Mouse (Mus musculus) megakaryocyte, adult 5-6 weeks (primary cell): ENCODE data around the gene Ms4a7. TPM values are rescaled to one million over a fixed set of nuclear protein-coding genes. Genes with fewer than 3 reads are reported as not detected.
"Not testable (repeated sequence)": the region's sequence is repeated elsewhere in the genome, so short reads cannot be mapped to it uniquely, and the experiment has no call there.

Experiments used
- ATAC-seq: 2 replicates; pipeline ENCODE4 v1.8.0; 2016; ENCODE audit warnings: mild to moderate bottlenecking, inconsistent platforms; ENCODE audit not compliant: poor library complexity, severe bottlenecking
- total RNA-seq, 2 experiments: library from RNA; stranded (forward) in 1 of 2; stranded (reverse) in 1 of 2; fragments of 153-499, 151-499 nt in 1 of 2; fragments of 221-1000, 200-1000 nt in 1 of 2; gene quantifications; 2 replicates each; pipeline versions ENCODE4 v1.2.3 to v1.2.4; 2015 to 2017

Ms4a7 gene
- total RNA-seq (2015) (1.7 and 3.0 TPM in 2 replicates), total RNA-seq (2017) (1.7 and 2.4 TPM in 2 replicates)

GRCm38 (mm10) chr19:11335932-11336331, at the start of gene Ms4a7:
TSS of gene Ms4a7 (minus strand) at chr19:11336146.
- peak; percentile 77 for ATAC-seq

GRCm38 (mm10) chr19:11376399-11376798, 40.5 kb upstream of the Ms4a7 start:
- ATAC-seq: peak; percentile 71

- ATAC-seq: no peak; the same call in 1 of the 2 replicates
Measured at GRCm38 (mm10) chr19:11375273-11375672, 39.3 kb upstream of the Ms4a7 start, which contains the start of gene Ms4a4a. TSS of gene Ms4a4a (plus strand) at chr19:11375523.

GRCm38 (mm10) chr19:11371181-11371580, 35.2 kb upstream of the Ms4a7 start:
- no peak for ATAC-seq

GRCm38 (mm10) chr19:11368310-11368709, 32.4 kb upstream of the Ms4a7 start:
- no peak; the same call in 1 of the 2 replicates for ATAC-seq

GRCm38 (mm10) chr19:11362002-11362401, 26.1 kb upstream of the Ms4a7 start:
- ATAC-seq: peak; percentile 47; the same call in 1 of the 2 replicates

GRCm38 (mm10) chr19:11360106-11360505, 24.2 kb upstream of the Ms4a7 start:
- no peak; the same call in 1 of the 2 replicates for ATAC-seq

- peak; percentile 74 for ATAC-seq
Measured at GRCm38 (mm10) chr19:11355730-11356129, 19.8 kb upstream of the Ms4a7 start.

GRCm38 (mm10) chr19:11351878-11352277, 15.9 kb upstream of the Ms4a7 start:
- ATAC-seq: no peak

- no peak for ATAC-seq
Measured at GRCm38 (mm10) chr19:11349698-11350481, 13.9 kb upstream of the Ms4a7 start.

- no peak for ATAC-seq
Measured at GRCm38 (mm10) chr19:11343992-11344391, 8.0 kb upstream of the Ms4a7 start.

GRCm38 (mm10) chr19:11343147-11343546, 7.2 kb upstream of the Ms4a7 start:
- peak; percentile 51; the same call in 1 of the 2 replicates for ATAC-seq

GRCm38 (mm10) chr19:11321123-11321522, 14.8 kb downstream of the Ms4a7 start:
- no peak for ATAC-seq

- ATAC-seq: no peak
Measured at GRCm38 (mm10) chr19:11316786-11317185, 19.2 kb downstream of the Ms4a7 start.

- ATAC-seq: no peak
Measured at GRCm38 (mm10) chr19:11314354-11314753, 21.6 kb downstream of the Ms4a7 start, which contains the start of gene Ms4a14. TSS of gene Ms4a14 (minus strand) at chr19:11314454.

GRCm38 (mm10) chr19:11308888-11309287, 27.1 kb downstream of the Ms4a7 start:
- ATAC-seq: no peak

GRCm38 (mm10) chr19:11299529-11299928, 36.4 kb downstream of the Ms4a7 start:
- ATAC-seq: not testable (repeated sequence)

GRCm38 (mm10) chr19:11298939-11299338, 37.0 kb downstream of the Ms4a7 start:
- ATAC-seq: no peak

GRCm38 (mm10) chr19:11293616-11294015, 42.3 kb downstream of the Ms4a7 start:
- ATAC-seq: not testable (repeated sequence)

- ATAC-seq: no peak
Measured at GRCm38 (mm10) chr19:11292990-11293389, 43.0 kb downstream of the Ms4a7 start.

- no peak for ATAC-seq
Measured at GRCm38 (mm10) chr19:11283773-11284172, 52.2 kb downstream of the Ms4a7 start, which contains the start of gene Ms4a5. TSS of gene Ms4a5 (minus strand) at chr19:11283873.

GRCm38 (mm10) chr19:11280223-11280622, 55.7 kb downstream of the Ms4a7 start:
- ATAC-seq: no peak
